In genomic region chr2:77289701-77290100, GRCm38 (mm10) we compare ENCODE assay signal across 27 mouse cellular contexts. TPM values are rescaled to one million over a fixed set of nuclear protein-coding genes. Genes with fewer than 3 reads are reported as not detected.
"Had no signal": no experiment of that assay in that cellular context is flagged by ENCODE, and none has a peak within 500 bp of the region (broad histone marks: within the 10 kb centered on the region; RNA-seq: fewer than 3 reads in every experiment).

No protein-coding gene starts in this region.

- H3K9ac ChIP-seq: embryonic facial prominence, embryonic 12.5 days; embryonic facial prominence, embryonic 13.5 days; embryonic facial prominence, embryonic 15.5 days; forebrain, embryonic 12.5 days; forebrain, embryonic 13.5 days; forebrain, embryonic 15.5 days; forebrain, postnatal 0 days had no signal

- ATAC-seq: forebrain, embryonic 13.5 days; forebrain, embryonic 14.5 days; forebrain, embryonic 15.5 days; forebrain, embryonic 16.5 days; forebrain, postnatal 0 days had no signal

- H3K4me2 ChIP-seq: embryonic facial prominence, embryonic 12.5 days; embryonic facial prominence, embryonic 13.5 days; embryonic facial prominence, embryonic 15.5 days; forebrain, embryonic 12.5 days; forebrain, embryonic 13.5 days; forebrain, embryonic 15.5 days had no signal

- H3K27me3 ChIP-seq: embryonic facial prominence, embryonic 12.5 days; embryonic facial prominence, embryonic 13.5 days; embryonic facial prominence, embryonic 15.5 days; forebrain, embryonic 12.5 days; forebrain, embryonic 13.5 days; forebrain, embryonic 15.5 days had no signal

- H3K9me3 ChIP-seq: embryonic facial prominence, embryonic 10.5 days; embryonic facial prominence, embryonic 12.5 days; embryonic facial prominence, embryonic 13.5 days; embryonic facial prominence, embryonic 15.5 days; forebrain, embryonic 10.5 days; forebrain, embryonic 12.5 days; forebrain, embryonic 13.5 days; forebrain, embryonic 15.5 days; heart, embryonic 10.5 days had no signal

- H3K4me1 ChIP-seq: embryonic facial prominence, embryonic 12.5 days; embryonic facial prominence, embryonic 13.5 days; embryonic facial prominence, embryonic 15.5 days; forebrain, embryonic 12.5 days; forebrain, embryonic 13.5 days; forebrain, embryonic 15.5 days; heart, embryonic 10.5 days had no signal

- H3K27ac ChIP-seq: embryonic facial prominence, embryonic 10.5 days; embryonic facial prominence, embryonic 12.5 days; embryonic facial prominence, embryonic 13.5 days; embryonic facial prominence, embryonic 15.5 days; forebrain, embryonic 10.5 days; forebrain, embryonic 12.5 days; forebrain, embryonic 13.5 days; forebrain, embryonic 15.5 days; gastrocnemius, adult 2 months; heart, adult 2 months; heart, embryonic 10.5 days had no signal

- H3K4me3 ChIP-seq: embryonic facial prominence, embryonic 10.5 days; embryonic facial prominence, embryonic 12.5 days; embryonic facial prominence, embryonic 13.5 days; embryonic facial prominence, embryonic 15.5 days; erythroblast, embryonic 14.5 days; forebrain, embryonic 10.5 days; forebrain, embryonic 12.5 days; forebrain, embryonic 13.5 days; forebrain, embryonic 15.5 days; gastrocnemius, adult 2 months; heart, adult 2 months; heart, embryonic 10.5 days had no signal

- H3K36me3 ChIP-seq: embryonic facial prominence, embryonic 10.5 days; embryonic facial prominence, embryonic 12.5 days; embryonic facial prominence, embryonic 13.5 days; embryonic facial prominence, embryonic 15.5 days; forebrain, embryonic 10.5 days; forebrain, embryonic 12.5 days; forebrain, embryonic 15.5 days; heart, embryonic 10.5 days had no signal

- DNase-seq: cerebellum, adult 9-11 months; cerebellum, postnatal 10 days; cerebellum, postnatal 14 days; cerebellum, postnatal 25 days; cerebellum, postnatal 36 days; embryo, embryonic 11 days; forebrain, postnatal 0 days; gastrocnemius, adult 2 months; gastrocnemius, postnatal 10 days; gastrocnemius, postnatal 14 days; gastrocnemius, postnatal 25 days; gastrocnemius, postnatal 36 days; heart, adult 11 months; heart, adult 18-20 months; heart, adult 2 months had no signal

RNA-seq across cellular contexts. Expression of gene Sestd1, which starts 9.3 kb away (rescaled TPM):
- polyA plus RNA-seq: erythroblast, embryonic 14.5 days had no signal
